Mouse (Mus musculus): ENCODE data around the gene Ydjc.

Gene Ydjc

GRCm38 (mm10) chr16:17144339-17144738, at the start of gene Ydjc:
Gene Ydjc, plus strand, starts transcription at chr16:17144621.
- peak; percentile 34 for DNase-seq (ENCODE audit: low spot score)

- DNase-seq (ENCODE audit: low spot score) = no peak
Observed at GRCm38 (mm10) chr16:17096938-17097337, 47.5 kb upstream of the Ydjc start.

- DNase-seq (ENCODE audit: low spot score) = no peak
Observed at GRCm38 (mm10) chr16:17102630-17103220, 41.7 kb upstream of the Ydjc start.

- no peak for DNase-seq (ENCODE audit: low spot score)
Observed at GRCm38 (mm10) chr16:17104600-17104999, 39.8 kb upstream of the Ydjc start.

- DNase-seq (ENCODE audit: low spot score) = peak; percentile 75
Observed at GRCm38 (mm10) chr16:17110771-17111743, 33.4 kb upstream of the Ydjc start, which contains the start of gene Ppil2. Gene Ppil2, minus strand, starts transcription at chr16:17111257.

- DNase-seq (ENCODE audit: low spot score) = no peak
Observed at GRCm38 (mm10) chr16:17117309-17117799, 27.1 kb upstream of the Ydjc start.

- no peak for DNase-seq (ENCODE audit: low spot score)
Observed at GRCm38 (mm10) chr16:17121569-17121968, 22.9 kb upstream of the Ydjc start.

- no peak for DNase-seq (ENCODE audit: low spot score)
Observed at GRCm38 (mm10) chr16:17124119-17124870, 20.1 kb upstream of the Ydjc start.

- peak; percentile 87 for DNase-seq (ENCODE audit: low spot score)
Observed at GRCm38 (mm10) chr16:17124871-17125520, 19.4 kb upstream of the Ydjc start, which contains the start of gene 2610318N02Rik. Gene 2610318N02Rik, minus strand, starts transcription at chr16:17125167.

GRCm38 (mm10) chr16:17127292-17127691, 17.1 kb upstream of the Ydjc start:
- peak; percentile 45 for DNase-seq (ENCODE audit: low spot score)

GRCm38 (mm10) chr16:17131191-17132088, 13.0 kb upstream of the Ydjc start:
- DNase-seq (ENCODE audit: low spot score) = peak; percentile 22

- peak; percentile 98 for DNase-seq (ENCODE audit: low spot score)
Observed at GRCm38 (mm10) chr16:17132089-17132905, 12.1 kb upstream of the Ydjc start, which contains the start of gene Sdf2l1. Gene Sdf2l1, minus strand, starts transcription at chr16:17132383.

GRCm38 (mm10) chr16:17132906-17133200, 11.6 kb upstream of the Ydjc start:
- no peak for DNase-seq (ENCODE audit: low spot score)

GRCm38 (mm10) chr16:17137355-17137754, 7.1 kb upstream of the Ydjc start:
- no peak for DNase-seq (ENCODE audit: low spot score)

GRCm38 (mm10) chr16:17146772-17147235, 2.4 kb downstream of the Ydjc start, which contains the start of gene Ccdc116:
Gene Ccdc116, minus strand, starts transcription at chr16:17147229.
- DNase-seq (ENCODE audit: low spot score) = peak; percentile 80

- DNase-seq (ENCODE audit: low spot score) = peak; percentile 23
Observed at GRCm38 (mm10) chr16:17147391-17147929, 3.0 kb downstream of the Ydjc start.

- peak; percentile 28 for DNase-seq (ENCODE audit: low spot score)
Observed at GRCm38 (mm10) chr16:17148084-17148483, 3.7 kb downstream of the Ydjc start.

GRCm38 (mm10) chr16:17150520-17151258, 6.3 kb downstream of the Ydjc start:
- no peak for DNase-seq (ENCODE audit: low spot score)

Data from c-Kit-positive CD71-positive TER-119-positive erythroid progenitor cells, embryonic 14.5 days (primary cell).